Mouse (Mus musculus) heart, adult 2 months (tissue): ENCODE measurements at regions not wholly inside any gene's neighbourhood (a gene's known extent, or its start where the extent isn't known, plus 50 kb on each side); places are given as distances from the start of the nearest gene placed in this dataset.

Experiments
- DNase-seq, 2 experiments: peaks; one replicate each; pipeline ENCODE4 v3.0.0; 2021
- H3K27ac ChIP-seq: fragments of 200-600 bp; 2 replicates; pipeline ENCODE4 v1.8.1; 2022
- H3K27me3 ChIP-seq: fragments of 200-500 bp; 2 replicates; pipeline ENCODE4 v1.6.1; 2012; ENCODE audit warnings: mild to moderate bottlenecking, low read length, inconsistent platforms, mixed read lengths; ENCODE audit not compliant: control insufficient read depth, insufficient read depth
- H3K36me3 ChIP-seq: fragments of 200-500 bp; 2 replicates; pipeline ENCODE4 v1.6.1; 2012; ENCODE audit warnings: low read length, inconsistent platforms; ENCODE audit not compliant: control insufficient read depth, insufficient read depth
- H3K4me1 ChIP-seq: fragments of 200-500 bp; 2 replicates; pipeline ENCODE4 v1.6.1; 2011; ENCODE audit warnings: low read length; ENCODE audit not compliant: control insufficient read depth, insufficient read depth
- H3K4me3 ChIP-seq: fragments of 200-600 bp; 2 replicates; pipeline ENCODE4 v1.8.1; 2022
- H3K79me2 ChIP-seq: fragments of 200-500 bp; replicated peaks from 2 replicates; pipeline ENCODE4 v1.6.1; 2012; ENCODE audit warnings: mild to moderate bottlenecking, inconsistent platforms, low read length, moderate library complexity, mixed read lengths; ENCODE audit not compliant: control insufficient read depth, insufficient read depth
- H3K9ac ChIP-seq: fragments of 200-500 bp; 2 replicates; pipeline ENCODE4 v1.6.1; 2012; ENCODE audit warnings: low read depth, mild to moderate bottlenecking, control low read depth, inconsistent platforms, low read length, mixed read lengths
- CTCF ChIP-seq: fragments of 200-600 bp; IDR thresholded peaks from 2 replicates; pipeline ENCODE4 v1.8.1; 2022; ENCODE audit warnings: antibody characterized with exemption, mild to moderate bottlenecking, moderate library complexity
- EP300 ChIP-seq: fragments of 200-500 bp; IDR thresholded peaks from 2 replicates; pipeline ENCODE4 v1.6.1; 2011; ENCODE audit warnings: low read depth, low read length, control low read depth; ENCODE audit not compliant: insufficient read depth
- POLR2A ChIP-seq: fragments of 200-500 bp; IDR thresholded peaks from 2 replicates; pipeline ENCODE4 v1.6.1; 2011; ENCODE audit warnings: mild to moderate bottlenecking, low read depth, low read length, control low read depth; ENCODE audit not compliant: insufficient read depth
- WGBS: fragments of 180-500 bp; shearing (Covaris S2); methylation state at CpG from one replicate; pipeline ENCODE4 v1.1.7; 2018; 5-methylcytosine and 5-hydroxymethylcytosine counted together
- intact Hi-C: fragments of 180-260 bp; cut with DNase I; formaldehyde crosslinking; loops from one replicate; pipeline ENCODE4 v1.15.1; 2025

DNA sequence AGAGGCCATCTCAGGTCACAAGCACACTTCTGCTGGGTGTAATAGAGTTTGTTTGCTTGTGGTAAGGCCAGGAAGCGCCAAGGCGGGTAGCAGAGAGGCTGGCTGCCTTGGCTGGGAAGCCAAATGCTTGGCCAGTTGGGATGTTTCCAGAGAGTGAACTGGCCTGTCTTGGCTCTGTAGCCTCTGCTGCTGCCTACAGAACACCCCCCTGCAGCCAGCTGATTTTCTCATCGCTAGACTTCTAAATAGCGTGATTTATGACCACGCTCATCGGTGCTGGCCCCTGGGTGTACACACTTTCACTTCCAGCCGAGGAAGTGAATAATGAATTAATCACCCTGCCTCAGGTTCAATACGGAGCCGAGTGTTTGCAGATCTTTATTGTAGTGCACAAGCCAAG lies 102.2 kb upstream of the Adpgk start:
- Histone ChIP-seq H3K9ac (no peak overlapping the region), H3K4me1 (peaks cover 1% of the 10 kb centered on the region; the same call in 1 of the 2 replicates), H3K36me3 (no peaks in the 10 kb centered on the region), H3K79me2 (no peaks in the 10 kb centered on the region), H3K27ac (peak overlapping the region; percentile 31), H3K4me3 (no peak overlapping the region), H3K27me3 (no peaks in the 10 kb centered on the region)
- WGBS, result 46% methylated on average over 9 of the region's 9 CpGs
- intact Hi-C loops, result no loop called here
- TF ChIP-seq EP300, result 0 out of 2 replicates have a peak, but pooled peaks have one; percentile 14
- TF ChIP-seq CTCF, result no peak
- no peak for TF ChIP-seq POLR2A
- peak; percentile 59 to 79 for DNase-seq

DNA sequence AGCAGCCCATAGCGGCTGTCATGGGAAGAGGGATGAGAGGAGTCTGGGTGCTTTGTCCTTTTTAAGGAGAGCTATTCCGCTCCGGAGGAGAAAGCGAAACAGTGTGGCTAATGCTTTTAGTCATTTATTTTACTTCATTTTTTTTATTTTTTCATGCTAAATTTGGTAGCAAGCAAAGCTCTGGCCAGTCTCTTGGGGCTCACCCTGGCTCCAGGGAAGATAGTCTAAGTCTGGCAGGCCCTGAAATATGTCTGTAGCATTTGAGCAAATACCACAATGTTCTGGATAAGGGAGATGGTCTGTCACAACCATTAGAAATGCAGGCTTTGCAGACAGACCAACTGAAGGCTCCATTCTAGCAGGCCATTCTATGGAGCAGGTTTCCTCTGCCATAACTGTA lies 102.9 kb upstream of the Adpgk start:
- no peaks in the 10 kb centered on the region for H3K27me3 ChIP-seq
- no peak for TF ChIP-seq POLR2A
- H3K27ac ChIP-seq, result peak overlapping the region; percentile 31
- no peak overlapping the region for H3K9ac ChIP-seq
- peak; percentile 24 to 29 for DNase-seq
- intact Hi-C loops, result no loop called here
- H3K79me2 ChIP-seq, result no peaks in the 10 kb centered on the region
- peaks cover 1% of the 10 kb centered on the region; the same call in 1 of the 2 replicates for H3K4me1 ChIP-seq
- 71% methylated on average over 4 of the region's 4 CpGs for WGBS
- H3K36me3 ChIP-seq, result no peaks in the 10 kb centered on the region
- no peak overlapping the region for H3K4me3 ChIP-seq

DNA sequence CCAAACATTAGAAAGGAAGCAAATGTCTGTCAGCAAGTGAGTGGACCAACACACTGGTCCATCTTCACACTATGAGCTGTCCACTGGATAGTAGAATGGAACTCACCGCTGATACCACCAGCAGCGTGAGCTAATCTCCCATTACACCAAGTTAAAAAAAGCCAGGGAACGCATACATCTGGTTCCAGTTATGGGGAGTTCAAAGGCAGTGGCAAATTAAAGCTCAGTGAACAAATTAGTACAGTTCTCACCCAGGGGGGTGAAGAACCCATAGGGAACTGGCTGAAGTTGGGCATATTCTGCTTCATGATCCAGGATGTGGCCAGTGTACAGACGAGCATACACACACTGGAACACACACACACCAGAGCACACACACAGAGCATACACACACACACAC lies 105.0 kb upstream of the Adpgk start:
- no peaks in the 10 kb centered on the region for H3K79me2 ChIP-seq
- no peak overlapping the region for H3K9ac ChIP-seq
- no peak for TF ChIP-seq POLR2A
- no peak for TF ChIP-seq EP300
- TF ChIP-seq CTCF, result no peak
- DNase-seq, result no peak
- peaks cover 1% of the 10 kb centered on the region; the same call in 1 of the 2 replicates for H3K4me1 ChIP-seq
- H3K27me3 ChIP-seq, result no peaks in the 10 kb centered on the region
- H3K4me3 ChIP-seq, result no peak overlapping the region
- H3K27ac ChIP-seq, result no peak overlapping the region
- intact Hi-C loops, result no loop called here
- no peaks in the 10 kb centered on the region for H3K36me3 ChIP-seq
- WGBS, result 74% methylated on average over 4 of the region's 4 CpGs

- intact Hi-C loops, result no loop called here
- 45% methylated on average over 3 of the region's 3 CpGs for WGBS
- H3K4me3 ChIP-seq, result no peak overlapping the region
Measured at GRCm38 (mm10) chr9:59184089-59184488, 107.3 kb upstream of the Adpgk start.

DNA sequence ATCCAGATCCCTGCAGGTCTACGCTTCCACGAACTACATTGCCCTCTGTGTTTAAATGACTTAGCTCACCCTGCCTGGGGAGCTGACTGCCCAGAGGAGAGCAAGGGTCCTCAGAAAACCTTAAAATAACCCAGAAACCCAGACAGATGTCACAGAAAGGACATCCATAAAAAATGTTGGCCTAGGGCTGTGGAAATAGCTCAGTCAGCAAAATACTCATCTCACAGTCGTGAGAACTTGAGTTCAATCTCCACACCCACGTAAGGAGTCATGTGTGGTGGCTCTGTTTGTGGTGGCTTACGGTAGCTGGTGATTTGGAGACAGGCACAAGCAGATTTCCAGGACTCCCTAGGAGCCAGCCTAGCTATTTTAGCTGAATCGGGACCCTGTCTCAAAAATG lies 108.5 kb upstream of the Adpgk start:
- Histone ChIP-seq H3K79me2 (no peaks in the 10 kb centered on the region), H3K4me1 (no peaks in the 10 kb centered on the region), H3K27ac (no peak overlapping the region), H3K36me3 (no peaks in the 10 kb centered on the region), H3K27me3 (no peaks in the 10 kb centered on the region), H3K9ac (no peak overlapping the region), H3K4me3 (no peak overlapping the region)
- no peak for TF ChIP-seq CTCF
- TF ChIP-seq POLR2A, result no peak
- TF ChIP-seq EP300, result no peak
- intact Hi-C loops, result no loop called here
- no peak for DNase-seq
- 61% methylated on average over 6 of the region's 6 CpGs for WGBS

More at GRCm38 (mm10) chr9:59184089-59184488, 107.3 kb upstream of the Adpgk start:
- Histone ChIP-seq H3K27me3 (no peaks in the 10 kb centered on the region), H3K4me1 (no peaks in the 10 kb centered on the region), H3K9ac (no peak overlapping the region), H3K36me3 (no peaks in the 10 kb centered on the region), H3K79me2 (no peaks in the 10 kb centered on the region), H3K27ac (no peak overlapping the region)
- no peak for DNase-seq
- no peak for TF ChIP-seq EP300
- no peak for TF ChIP-seq POLR2A
- no peak for TF ChIP-seq CTCF

DNA sequence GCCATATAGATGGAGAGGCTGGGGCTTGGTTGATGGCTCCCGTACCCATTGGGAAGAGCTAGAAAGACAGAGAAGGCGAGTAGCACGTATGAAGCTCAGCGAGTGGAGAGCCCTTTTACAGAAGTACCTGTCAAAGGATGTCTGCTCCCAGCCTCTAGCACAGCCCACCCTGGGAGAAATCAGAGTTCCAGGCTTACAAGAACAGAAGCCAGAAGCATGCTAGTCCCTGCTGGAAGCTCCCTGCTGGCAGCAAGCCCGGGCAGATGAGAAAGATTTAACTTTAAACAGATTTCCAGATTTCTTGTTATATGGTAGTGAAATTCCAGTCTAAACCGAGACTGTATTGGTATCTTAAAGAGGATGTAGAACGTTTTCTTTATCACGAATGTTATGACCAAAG lies 108.9 kb upstream of the Adpgk start:
- TF ChIP-seq POLR2A (no peak), CTCF (no peak), EP300 (no peak)
- no peak overlapping the region for H3K9ac ChIP-seq
- no peaks in the 10 kb centered on the region for H3K4me1 ChIP-seq
- no peak overlapping the region for H3K27ac ChIP-seq
- H3K79me2 ChIP-seq, result no peaks in the 10 kb centered on the region
- no peak for DNase-seq
- 50% methylated on average over 8 of the region's 8 CpGs for WGBS
- intact Hi-C loops, result no loop called here
- H3K36me3 ChIP-seq, result no peaks in the 10 kb centered on the region
- H3K4me3 ChIP-seq, result no peak overlapping the region
- H3K27me3 ChIP-seq, result no peaks in the 10 kb centered on the region

DNA sequence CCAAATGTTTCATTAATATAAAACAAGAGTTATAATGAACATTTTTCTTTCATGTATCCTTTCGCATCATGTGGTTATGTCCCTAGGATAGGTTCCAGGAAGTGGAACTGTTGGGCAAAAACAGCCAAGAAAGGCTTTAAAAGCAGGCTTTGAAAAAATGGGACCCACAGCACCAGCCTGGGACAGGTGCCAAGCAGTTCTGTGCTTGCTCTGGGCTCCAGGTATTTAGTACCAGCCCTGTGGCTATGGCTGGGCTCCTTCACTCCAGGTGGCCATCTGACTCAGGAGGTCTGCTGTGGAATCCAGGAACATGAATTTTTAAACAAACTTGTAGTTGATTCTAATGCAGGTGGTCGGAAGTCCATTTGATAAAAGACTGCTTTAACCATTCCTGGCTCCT lies 119.8 kb upstream of the Adpgk start:
- Histone ChIP-seq H3K27ac (no peak overlapping the region), H3K9ac (no peak overlapping the region), H3K4me3 (no peak overlapping the region), H3K36me3 (no peaks in the 10 kb centered on the region), H3K79me2 (no peaks in the 10 kb centered on the region), H3K27me3 (no peaks in the 10 kb centered on the region), H3K4me1 (no peaks in the 10 kb centered on the region)
- no peak for TF ChIP-seq EP300
- TF ChIP-seq POLR2A, result no peak
- TF ChIP-seq CTCF, result no peak
- no peak for DNase-seq
- 83% methylated on average over 2 of the region's 2 CpGs for WGBS
- intact Hi-C loops, result no loop called here
